Mouse (Mus musculus) kidney, postnatal 10 days (tissue): ENCODE measurements around the gene Smpd3.

ENCODE experiments used
- DNase-seq: peaks from one replicate; pipeline ENCODE4 v3.0.0; 2021; ENCODE audit warnings: mixed read lengths

Smpd3 gene

DNA sequence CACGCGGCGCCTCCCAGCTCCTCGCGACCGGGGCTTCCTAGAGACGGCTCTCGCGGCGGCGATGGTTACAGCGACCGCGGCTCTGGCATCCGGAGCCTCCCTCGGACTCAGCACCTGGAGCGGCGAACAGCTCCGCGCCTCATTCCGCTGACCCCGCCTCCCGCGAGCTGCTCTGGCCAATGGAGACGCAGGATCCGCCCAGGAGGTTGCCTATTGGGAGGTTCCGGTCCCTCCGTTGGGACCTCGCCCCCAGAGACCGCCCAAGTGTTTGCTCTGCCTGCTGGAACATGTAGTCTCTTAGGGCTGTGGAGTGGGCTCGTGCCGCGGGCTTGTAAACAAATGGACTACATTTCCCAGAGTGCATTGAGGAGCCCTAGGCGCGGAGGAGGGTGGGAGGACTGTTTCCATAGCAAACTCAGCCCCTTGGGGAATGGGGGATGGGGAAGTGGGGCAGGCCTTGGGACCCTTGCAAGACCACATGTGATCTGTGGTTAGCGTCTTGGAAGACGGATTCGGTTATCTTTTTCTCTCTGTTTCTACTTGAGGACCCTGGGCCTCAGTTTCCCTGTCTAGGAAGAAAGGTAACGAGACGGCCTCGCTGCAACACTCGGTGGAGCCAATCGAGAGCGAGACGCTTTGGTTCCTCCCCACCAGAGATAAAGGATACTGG, at the start of gene Smpd3:
Gene Smpd3 (minus strand): TSS at position 137 of the 670 bp plus-strand sequence.
- peak; percentile 99 for DNase-seq

DNA sequence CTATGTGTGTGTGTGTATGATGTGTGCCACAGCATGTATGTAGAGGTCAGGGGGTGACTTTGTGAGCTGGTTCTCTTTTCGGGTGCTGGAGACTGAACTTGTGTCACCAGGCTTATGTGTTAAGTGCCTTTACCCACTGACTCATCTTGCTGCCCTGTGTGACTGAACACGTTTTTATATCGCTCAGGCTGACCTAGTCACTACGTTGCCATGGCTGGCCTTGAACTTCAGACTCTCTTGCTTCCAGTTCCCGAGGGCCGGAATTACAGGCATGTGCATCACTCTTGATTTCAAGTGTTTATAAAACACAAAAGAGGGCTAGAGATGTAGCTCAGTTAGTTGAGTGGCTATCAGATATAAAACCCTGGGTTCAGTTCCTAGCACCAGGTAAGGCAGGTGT, 43.2 kb upstream of the Smpd3 start:
- DNase-seq = no peak

DNA sequence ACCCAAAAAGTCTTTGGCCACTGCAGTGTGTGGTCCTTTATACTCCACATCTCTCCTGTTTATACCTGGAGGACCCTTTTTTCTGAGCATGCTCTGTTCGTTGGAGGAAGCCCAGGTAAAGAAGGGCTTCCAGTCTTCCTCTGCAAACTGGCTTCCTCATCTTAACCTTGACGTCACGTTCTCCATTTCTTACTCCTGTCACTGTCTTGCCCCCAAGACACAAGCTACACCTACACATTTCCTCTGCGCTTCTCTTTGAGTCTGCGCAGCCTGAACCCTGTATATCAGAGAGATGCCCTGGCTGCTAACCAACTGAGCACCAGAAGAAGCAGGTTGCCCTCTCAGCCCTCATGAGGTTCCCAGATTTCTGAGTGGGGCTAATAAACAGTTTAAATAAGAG, 41.6 kb upstream of the Smpd3 start:
- no peak for DNase-seq

DNA sequence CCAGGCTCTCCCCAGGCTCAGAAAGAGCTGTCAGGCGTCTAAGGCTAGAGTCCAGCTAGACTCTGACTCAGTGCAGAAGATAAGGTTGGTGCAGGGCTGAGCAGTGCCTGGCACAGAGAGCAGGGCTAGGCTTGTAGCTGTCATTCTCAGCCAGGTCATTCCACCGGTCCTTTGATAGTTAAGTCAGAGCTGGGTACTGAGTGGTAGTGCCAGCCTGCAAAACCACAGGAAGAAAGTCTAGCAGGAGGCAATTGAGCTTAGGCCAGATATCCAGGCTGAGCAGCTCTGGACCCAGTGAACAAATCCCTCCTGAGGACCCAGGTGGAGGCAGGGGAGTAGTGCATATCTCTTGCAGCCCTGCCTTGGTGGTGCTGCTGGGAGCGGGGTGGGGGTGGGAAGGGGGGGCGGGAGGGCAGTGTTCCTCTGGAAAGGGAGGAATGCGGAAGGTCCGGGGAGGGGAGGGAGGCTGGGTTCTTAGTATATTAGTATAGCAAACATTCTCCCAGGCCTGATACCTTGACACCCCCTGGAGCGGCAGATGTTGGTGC, 40.8 kb upstream of the Smpd3 start:
- DNase-seq = no peak

DNA sequence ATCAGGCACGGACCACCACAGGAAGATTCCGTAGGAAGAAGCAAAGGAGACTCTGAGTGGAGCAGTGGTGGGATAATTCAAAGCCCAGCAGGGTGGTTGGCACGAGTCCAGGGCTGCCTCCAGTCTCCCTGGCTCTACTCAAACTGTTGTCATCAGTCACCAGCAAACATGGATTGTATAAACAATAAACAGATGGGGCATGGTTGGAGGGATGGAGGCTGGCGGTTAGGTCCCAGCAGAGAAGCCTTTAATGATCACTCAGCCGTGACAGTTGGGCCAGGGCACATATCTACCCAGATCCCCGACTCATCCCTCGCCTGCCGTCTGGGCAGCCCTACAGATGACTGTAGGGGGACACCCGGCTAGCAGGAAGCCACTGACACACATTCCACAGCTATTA, 39.1 kb upstream of the Smpd3 start:
- DNase-seq = peak; percentile 44

DNA sequence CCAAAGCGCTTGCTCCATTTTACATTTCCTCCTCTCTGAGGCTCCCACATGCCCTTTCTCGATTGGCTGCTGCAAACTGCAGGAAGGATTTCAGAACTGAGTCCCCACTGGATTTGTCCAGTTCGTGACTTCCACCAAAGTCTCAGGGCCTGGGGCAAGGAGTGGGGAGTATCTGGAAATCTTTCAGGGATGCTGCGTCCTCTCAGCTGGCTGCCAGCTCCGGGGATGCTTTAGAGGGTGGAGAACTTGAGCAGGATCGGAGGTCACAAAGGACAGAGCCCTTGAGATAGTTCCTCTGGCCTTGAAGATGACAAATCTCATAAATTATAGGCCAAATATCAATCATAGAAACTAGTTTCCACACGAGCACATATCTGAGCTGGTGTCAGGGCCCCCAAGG, 38.2 kb upstream of the Smpd3 start:
- DNase-seq = no peak

DNA sequence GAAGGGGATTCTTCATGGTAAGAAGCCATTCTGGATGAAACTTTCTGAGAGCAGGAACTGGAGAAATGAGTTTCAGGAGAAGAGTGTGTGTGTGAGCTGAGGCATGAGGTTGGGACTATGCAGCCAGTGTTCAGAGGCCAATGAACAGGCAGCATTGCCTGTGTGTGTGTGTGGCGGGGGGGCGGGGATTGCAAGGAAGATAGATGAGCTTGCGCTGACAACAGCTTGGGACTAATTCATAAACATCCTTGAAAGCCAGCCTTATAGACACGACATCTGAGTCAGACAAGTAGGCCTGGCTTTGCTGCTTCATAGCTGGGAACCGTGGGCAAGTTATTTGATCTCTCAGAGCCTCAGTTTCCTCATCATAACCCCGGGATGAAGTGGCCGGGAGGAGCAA, 31.3 kb upstream of the Smpd3 start:
- no peak for DNase-seq

DNA sequence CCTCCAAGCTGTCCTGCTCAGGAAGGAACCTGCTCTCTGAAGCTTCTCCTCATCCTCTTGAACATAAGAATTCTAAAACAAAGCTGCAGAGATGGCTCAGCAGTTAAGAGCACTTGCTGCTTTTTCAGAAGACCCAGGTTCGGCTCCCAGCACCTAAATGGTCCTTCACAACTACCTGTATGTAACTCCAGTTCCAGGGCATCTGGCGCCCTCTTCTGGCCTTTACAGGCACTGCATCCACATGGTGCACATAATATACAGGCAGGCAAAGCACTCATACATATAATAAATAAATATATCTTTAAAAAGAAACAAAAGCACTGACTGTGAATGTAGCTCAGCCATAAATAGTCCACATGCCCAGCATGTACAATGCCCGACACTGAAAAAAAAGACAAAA, 30.7 kb upstream of the Smpd3 start:
- DNase-seq = no peak

DNA sequence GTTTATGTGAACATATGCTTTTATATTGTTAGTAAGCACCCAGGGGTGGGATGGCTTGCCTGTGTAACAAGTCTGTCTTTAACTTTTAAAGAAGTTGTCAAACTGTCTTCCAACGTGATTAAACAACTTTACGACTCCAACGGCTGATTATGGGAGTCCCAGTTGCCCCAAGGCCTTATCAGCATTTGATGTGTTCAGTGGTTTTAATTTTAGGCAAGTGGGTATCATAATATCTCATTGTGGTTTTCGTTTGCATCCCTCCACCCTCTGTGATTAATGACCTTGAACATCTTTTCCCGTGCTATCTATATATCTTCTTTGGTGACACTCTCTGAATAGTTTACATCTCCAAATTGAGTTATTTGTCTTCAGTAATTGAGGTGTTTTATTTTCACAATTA, 27.0 kb upstream of the Smpd3 start:
- DNase-seq = no peak

DNA sequence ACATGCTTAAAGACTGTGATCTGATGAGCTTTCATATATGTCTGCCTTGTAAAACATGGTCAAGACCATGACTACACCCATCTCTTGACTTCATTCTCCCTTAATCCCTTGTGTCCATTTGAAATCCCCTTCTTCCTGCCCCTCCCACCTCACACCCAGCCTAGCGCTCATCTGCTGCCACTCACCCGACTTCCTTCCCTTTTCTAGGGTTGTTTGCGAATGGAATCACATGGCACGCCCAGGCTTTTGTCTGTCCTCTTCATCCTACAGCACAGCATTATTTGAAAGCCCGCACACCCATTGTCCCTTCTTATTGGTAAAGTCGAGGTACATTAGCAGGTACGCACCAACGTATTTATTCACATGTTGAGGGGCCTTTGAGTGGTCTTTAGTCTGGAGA, 26.5 kb upstream of the Smpd3 start:
- DNase-seq = no peak

DNA sequence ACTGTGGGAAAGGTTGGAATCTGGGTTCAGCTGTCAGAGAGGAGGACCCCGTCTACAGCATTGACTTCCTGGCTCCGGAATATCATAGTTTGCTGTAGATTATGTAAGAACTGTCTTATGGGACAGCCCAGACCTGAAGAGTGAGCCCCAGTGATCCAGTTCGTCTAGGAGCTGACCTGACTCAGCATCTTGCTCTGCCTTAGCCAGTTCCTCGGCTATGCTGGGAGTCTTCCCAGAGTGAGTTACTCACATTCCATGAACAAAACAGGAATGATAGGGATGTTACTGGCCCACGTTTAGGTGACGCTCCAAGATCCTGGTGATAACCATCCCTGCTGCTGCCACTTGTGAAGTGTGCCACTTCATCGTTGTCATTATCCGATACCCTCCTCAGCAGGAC, 25.5 kb upstream of the Smpd3 start:
- no peak for DNase-seq

DNA sequence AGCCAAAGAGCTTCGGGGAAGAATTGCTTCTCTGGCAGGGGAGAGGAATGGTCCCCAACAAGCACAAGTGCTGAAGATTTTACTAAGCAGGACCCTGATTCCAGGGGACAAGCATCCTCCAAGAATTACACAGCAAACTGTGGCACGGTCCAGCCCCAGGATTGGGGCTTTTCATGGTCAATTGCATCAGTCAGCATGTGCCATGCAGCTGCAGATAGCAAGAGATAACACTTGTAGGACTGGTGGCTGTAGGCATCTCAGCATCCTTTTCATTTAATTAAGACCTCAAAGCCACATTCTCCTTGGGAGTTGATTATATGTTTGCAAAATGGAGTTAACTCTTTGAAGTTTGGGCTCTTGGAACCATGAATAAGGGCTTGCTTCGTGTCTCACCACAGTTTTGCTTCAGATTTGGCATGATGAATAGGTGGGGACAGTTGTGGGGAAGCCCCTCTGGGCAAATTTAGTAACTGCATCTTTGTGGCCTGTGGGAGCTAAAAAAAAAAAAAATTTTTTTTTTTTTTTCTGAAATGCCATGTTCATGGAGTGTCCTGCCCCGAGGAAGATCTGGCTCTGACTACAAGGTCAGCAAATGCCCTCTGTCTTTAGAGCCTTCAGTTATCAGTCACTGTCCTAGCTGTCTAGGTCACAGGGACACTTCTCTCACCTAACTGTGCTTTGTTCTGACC, 22.0 kb upstream of the Smpd3 start:
- DNase-seq = no peak

DNA sequence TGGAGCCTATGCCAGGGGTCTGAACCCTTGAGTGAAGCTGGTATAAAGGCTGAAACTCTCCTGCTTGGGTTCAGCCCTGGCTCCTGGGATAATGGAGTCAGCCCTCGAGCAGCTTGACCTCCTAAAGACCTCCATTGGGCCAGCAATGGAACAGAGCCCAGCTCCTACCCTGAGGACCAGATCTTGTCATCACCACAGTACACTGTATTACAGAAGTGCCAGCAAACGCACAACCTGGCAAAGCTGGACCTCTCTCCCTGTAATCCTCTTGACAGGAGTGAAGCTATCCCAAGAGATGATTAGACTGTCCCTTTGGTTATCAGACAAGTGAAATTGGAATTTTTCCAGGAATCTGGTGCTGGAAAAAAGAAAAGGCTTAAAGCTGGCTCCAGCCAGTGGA, 13.3 kb upstream of the Smpd3 start:
- DNase-seq = no peak

DNA sequence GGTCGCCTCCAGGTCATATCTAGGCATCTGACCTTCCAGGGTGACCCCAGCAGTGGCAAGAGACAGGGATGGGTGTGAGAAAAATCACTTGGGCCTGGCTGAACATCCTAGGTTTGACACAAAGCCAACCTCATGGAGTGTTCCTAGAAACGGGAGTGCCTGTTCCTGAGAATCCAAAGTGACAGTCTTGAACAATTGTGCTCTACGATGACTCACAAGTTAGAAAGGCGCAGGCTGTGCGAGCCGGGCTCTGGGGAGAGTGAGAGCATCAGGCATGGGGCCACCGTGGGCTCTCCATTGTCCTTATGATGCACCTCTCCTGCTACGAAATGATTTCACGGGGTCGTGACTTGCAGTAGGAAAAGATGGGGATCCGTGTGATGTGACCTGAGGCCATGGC, 11.6 kb upstream of the Smpd3 start:
- DNase-seq = no peak

DNA sequence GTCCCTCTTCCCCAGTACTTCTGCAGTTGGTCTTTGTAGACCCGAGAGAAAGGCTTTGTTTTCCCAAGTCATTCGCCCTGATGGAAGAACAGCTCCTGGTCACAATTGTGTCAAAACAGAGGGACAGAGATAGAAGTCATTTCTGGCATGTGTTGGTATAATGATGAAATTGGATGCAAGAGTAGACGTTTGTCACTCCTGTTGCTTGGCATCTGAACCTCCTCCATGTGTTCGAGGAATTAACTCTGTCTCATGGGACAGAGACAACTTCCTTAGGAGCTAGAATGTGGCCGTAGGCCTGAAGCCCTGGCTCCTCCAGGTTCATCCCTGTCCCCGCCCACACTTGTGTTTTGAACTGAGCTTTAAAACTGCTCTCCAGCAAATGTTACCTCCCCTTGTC, 8.3 kb upstream of the Smpd3 start:
- DNase-seq = no peak

DNA sequence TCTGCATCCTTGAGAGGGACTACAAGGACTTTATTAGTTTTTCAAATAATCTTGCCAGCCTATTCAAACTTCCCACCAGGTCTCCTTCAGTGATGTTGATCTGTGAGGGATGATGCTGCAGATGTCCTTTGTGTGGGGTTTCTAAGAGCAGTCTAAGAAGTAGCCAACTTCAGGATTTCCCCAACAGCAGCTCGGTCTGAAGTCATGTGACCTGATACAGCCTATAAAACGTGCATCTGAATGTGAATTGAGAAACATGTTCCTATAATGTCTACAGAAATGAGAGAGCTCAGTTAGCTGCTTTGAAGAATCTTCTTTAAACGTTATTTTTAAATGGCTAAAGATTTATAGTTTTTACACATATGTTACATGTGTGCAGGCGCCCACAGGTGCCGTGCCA, 5.7 kb upstream of the Smpd3 start:
- DNase-seq = no peak

DNA sequence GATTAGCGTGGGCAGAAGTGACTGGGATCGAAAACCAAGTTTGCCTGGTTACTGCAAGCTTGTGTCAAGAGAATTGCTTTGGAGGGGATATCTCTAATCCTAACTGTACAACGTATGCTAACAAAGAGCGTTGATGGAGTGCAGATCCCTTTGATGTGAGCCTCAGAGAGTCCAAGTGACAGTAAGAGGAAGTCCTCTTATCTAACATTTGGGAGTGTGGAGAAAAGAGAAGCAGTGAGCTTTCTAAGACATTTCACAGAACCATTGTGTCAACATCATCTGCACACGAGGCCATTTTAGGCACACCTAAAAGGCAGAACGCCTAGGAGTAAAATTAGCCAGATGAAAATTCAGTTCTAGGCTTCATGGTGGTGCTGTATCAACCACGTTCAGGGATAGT, 5.0 kb upstream of the Smpd3 start:
- DNase-seq = no peak

DNA sequence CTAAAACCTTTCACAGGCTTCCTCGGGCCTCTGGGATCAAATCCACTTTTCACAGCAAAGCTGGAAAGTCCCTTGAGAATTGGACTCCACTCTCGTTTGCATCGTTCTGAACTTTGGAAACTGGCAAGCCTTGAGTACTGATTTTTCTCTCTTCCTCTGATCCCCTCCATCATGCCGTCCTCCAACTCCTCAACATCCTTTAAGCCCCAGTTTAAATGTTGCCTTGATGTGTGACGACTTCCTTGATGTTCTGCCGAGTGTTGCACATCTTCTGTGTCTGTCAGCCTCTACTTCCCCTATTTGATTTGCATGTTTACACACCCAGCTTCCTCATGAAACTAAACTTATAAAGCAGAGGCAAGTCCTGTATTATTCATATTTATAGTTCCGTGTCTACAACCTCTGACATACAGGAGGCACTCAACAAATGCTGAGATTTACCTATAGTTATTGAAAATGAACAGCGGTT, 987 bp upstream of the Smpd3 start:
- no peak for DNase-seq

DNA sequence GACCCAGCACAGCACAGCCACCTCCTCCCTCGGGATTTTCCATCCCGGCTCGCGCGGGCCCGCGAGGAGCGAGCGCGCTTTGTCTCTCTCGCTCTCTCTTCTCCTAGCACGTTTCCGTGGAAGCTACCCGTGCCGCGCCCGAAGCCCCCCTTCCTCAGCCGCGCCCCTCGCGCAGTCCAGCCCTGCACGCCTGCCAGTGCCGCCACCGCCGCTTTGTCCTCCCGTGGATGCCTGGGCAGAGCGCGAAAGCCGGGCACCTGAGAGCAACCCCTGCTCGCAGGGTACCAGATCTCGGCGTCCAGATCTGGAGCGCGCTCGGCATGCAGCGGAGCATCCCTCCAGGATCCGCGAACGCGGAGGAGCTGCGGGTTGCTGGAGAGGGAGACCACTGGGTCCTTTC, 1.2 kb downstream of the Smpd3 start:
- peak; percentile 11 for DNase-seq

DNA sequence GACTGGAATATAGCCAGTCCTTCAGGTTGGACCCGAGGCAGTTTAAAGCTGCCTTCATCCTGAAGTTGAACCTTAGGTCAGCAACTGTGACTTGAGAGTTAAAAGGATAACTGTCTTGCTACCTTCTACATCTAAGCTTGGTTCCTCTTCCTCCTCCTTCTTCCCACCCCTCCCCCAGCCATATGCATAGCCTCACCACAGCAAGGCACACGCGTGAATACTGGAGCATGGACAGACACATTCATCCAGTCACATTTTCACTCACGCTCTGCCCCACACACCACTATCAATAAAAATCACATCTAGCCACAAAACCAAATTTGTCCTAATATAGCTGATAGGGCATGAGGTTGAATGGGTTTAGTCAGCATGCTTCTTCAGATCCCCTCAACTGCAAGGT, 1.8 kb downstream of the Smpd3 start:
- no peak for DNase-seq

DNA sequence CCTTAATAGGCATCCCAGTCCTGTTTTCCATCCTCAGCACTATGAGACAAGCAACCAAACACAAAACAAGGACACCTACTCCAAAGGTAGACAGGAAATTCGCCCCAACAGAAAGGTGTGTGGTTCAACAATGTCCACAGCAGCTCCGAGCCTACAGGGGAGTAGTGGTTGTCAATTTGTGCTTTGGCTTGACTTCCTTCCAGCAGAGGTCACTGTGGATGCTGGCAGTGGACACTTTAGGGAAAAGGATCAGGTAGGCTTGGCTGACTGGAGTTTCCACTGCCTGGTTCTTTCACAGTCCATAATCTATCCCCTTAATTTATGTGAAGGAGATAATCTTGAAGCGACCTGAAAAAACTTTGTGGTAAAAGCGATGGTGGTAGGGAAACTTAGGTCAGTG, 2.6 kb downstream of the Smpd3 start:
- DNase-seq = peak; percentile 12

DNA sequence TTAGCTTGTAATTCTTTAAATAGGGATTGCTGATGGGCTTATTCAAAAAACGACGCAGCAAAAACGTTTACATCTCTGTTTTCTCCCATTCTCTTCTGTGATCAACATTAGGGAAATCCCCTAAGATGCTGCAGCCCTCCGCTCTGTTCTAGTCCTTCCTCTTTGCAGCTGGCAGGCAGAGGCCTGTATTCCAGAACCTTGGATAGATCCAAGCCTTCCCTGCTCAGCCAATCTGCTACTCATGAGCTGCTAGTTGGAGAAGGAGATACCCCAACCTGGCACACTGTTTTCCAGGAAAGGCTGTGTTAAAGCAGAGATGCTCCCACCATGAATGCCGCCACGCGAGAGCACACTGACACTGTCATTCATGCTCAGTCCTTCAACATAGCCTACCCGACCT, 4.4 kb downstream of the Smpd3 start:
- peak; percentile 34 for DNase-seq

DNA sequence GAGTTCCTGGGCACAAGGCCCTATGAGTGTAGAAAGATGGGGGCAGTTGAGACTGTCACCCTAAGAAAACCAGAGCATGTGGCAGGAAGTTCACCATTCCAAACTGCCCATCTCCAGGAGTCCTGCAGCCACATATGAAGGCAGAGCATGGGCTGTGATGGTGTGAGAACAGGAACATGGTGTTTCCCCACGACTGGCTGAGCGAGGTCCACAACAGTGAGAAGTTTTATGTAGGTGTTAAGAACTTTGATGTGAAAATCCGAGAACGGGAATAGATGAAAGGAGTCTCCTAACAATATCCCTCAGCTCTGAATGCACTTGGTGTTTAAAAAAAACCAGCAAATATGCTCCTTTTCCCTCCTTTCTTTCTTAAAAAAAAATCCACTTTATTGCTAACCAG, 5.3 kb downstream of the Smpd3 start:
- DNase-seq = no peak

DNA sequence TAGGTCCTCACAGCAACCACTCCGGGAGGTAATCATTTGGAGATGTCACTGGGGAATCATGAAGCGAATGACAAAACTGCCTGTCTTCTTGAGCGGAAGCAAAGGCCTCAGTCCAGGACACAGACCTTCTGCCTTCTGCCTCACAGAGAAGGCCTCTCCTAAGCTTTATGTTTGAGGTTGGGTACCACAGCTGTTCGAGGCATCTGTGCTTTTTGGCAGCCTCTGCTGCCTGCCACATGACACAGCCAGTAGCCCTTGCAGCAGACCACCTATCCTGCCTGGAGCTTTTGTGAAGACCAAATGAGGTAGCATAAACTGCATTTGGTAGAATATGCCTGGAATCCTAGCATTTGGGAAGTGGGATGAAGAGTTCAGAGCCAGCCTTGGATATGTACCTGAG, 11.2 kb downstream of the Smpd3 start:
- no peak for DNase-seq

DNA sequence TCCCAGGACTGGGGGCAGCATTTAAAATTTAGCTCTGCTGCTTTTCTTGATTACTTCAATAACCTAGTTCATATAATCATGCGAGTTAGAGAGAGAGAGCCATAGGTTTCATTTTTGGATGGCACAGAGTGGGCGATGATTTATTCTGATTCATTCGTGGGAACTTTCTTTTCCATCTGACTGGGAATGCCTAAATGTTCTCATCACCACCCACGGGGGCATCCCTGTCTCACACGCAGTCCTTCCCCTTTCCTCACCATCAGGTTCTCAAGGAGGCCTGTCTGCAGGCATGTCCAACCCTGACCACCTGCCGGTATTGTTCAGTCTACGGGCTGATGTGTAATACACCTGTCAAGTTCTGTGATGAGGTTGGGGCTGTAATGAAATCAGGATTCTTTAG, 16.4 kb downstream of the Smpd3 start:
- DNase-seq = no peak
